Mouse (Mus musculus): Measurements from ENCODE around the gene Lpar3. TPM values are rescaled to one million over a fixed set of nuclear protein-coding genes. Genes with fewer than 3 reads are reported as not detected.
A peak's percentile ranks its signal among the peaks of the same experiment; 100 is the strongest.

The Lpar3 gene
- total RNA-seq, 1 experiment from 2014 or later, result not detected

DNA sequence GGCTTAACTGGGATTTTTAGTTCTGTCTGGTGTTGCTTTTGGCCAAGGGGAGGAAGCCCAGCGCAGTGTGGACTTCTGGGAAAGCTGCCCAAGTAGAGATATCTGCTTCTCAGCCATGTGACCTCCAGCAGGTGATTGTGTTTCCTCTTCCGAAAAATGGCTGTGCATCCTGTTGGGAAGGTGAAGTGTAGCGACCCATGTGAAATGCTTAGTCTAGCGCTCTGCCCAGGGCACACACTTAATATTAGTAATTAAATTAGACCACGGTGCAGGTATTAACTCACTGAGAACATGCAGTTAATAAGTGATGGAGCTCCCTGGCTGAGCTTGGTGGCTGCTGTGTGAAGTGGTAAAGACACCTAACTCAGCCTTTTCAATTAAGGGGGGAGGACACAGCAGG lies 16.9 kb downstream of the Lpar3 start:
- no peak for ATAC-seq (replicated peaks in 1 of 2; ENCODE audit: insufficient read depth in 1 of 2, low FRiP score in 2 of 2, low TSS enrichment in 1 of 2, low read depth in 1 of 2, poor library complexity in 2 of 2, severe bottlenecking in 2 of 2)

GRCm38 (mm10) chr3:146244630-146245029 lies 23.9 kb downstream of the Lpar3 start:
- no peak for ATAC-seq (replicated peaks in 1 of 2; ENCODE audit: insufficient read depth in 1 of 2, low FRiP score in 2 of 2, low TSS enrichment in 1 of 2, low read depth in 1 of 2, poor library complexity in 2 of 2, severe bottlenecking in 2 of 2)

DNA sequence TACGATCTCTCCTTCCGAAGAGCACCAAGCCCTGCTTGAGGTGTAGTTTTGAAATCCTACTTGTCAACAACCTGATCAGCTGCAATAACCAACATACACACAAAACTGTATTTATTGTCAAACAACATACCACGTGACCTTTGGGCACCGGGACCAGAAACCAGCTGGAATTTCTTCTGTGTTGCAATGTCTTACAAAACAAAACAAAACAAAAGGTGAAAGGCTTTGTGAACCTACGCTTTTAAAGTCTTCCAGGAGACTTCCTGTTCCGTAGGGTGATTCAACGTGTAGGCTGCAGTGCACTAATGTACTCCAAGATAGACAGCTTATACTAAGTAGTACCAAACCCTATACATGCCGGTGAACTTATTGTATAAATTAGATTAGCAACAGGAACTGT lies 25.8 kb downstream of the Lpar3 start:
- ATAC-seq (replicated peaks in 1 of 2; ENCODE audit: insufficient read depth in 1 of 2, low FRiP score in 2 of 2, low TSS enrichment in 1 of 2, low read depth in 1 of 2, poor library complexity in 2 of 2, severe bottlenecking in 2 of 2), result no peak

DNA sequence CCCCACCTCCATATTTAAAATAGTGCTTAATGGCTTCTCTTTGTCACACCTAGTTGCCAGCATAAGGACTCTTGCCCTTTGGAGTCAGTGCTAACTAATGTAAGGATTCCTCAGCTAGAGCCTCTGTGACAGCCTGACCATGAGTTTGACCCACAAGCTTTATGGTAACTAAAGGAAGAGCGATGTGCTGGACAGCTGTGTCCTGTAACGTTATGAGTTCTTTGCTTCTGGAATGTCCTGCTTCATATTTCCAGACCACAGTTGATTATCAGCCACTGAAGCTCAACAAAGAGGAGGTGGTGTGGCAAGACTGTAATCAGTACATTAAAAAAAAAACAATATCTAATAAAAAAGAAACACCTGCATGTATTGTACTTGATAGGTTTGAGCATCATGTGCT lies 26.2 kb downstream of the Lpar3 start:
- ATAC-seq (replicated peaks in 1 of 2; ENCODE audit: insufficient read depth in 1 of 2, low FRiP score in 2 of 2, low TSS enrichment in 1 of 2, low read depth in 1 of 2, poor library complexity in 2 of 2, severe bottlenecking in 2 of 2), result no peak

GRCm38 (mm10) chr3:146249895-146250294 lies 29.1 kb downstream of the Lpar3 start:
- ATAC-seq (replicated peaks in 1 of 2; ENCODE audit: insufficient read depth in 1 of 2, low FRiP score in 2 of 2, low TSS enrichment in 1 of 2, low read depth in 1 of 2, poor library complexity in 2 of 2, severe bottlenecking in 2 of 2), result no peak

GRCm38 (mm10) chr3:146251771-146252170 lies 31.0 kb downstream of the Lpar3 start:
- no peak for ATAC-seq (replicated peaks in 1 of 2; ENCODE audit: insufficient read depth in 1 of 2, low FRiP score in 2 of 2, low TSS enrichment in 1 of 2, low read depth in 1 of 2, poor library complexity in 2 of 2, severe bottlenecking in 2 of 2)

DNA sequence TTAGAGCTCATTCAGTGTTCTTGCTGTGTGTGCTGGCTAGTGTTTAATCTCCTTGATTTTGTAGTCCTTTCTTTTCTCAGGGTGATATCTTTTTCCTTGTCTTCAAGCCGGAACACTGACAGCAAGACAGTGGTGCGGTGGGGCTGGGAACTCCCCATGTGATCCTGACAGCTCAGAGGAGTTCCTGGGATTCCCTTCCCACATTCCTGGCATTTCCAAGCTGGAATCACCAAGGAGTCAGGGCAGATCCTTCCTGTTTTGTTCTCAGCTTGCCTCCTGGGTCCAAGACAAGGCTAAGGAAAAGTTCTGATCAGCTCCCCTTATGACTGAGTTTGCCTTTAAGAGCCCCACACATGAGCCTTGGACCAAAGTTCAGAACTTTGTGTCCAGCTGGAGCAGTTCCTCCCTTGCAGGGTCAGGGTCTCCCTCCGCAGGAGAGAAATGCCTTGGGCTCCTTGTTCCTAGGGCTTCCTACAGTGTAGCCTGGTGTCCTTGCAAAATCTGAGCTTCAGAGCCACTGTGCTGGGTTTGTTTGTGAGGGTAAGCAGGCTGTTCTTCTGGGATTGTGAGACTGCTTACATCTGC lies 33.1 kb downstream of the Lpar3 start:
- ATAC-seq (replicated peaks in 1 of 2; ENCODE audit: insufficient read depth in 1 of 2, low FRiP score in 2 of 2, low TSS enrichment in 1 of 2, low read depth in 1 of 2, poor library complexity in 2 of 2, severe bottlenecking in 2 of 2), result no peak

GRCm38 (mm10) chr3:146255123-146255522 lies 34.4 kb downstream of the Lpar3 start:
- ATAC-seq (replicated peaks in 1 of 2; ENCODE audit: insufficient read depth in 1 of 2, low FRiP score in 2 of 2, low TSS enrichment in 1 of 2, low read depth in 1 of 2, poor library complexity in 2 of 2, severe bottlenecking in 2 of 2), result no peak

- peak; percentile 49 to 68; a peak in 2 of 4 replicates for ATAC-seq (replicated peaks in 1 of 2; ENCODE audit: insufficient read depth in 1 of 2, low FRiP score in 2 of 2, low TSS enrichment in 1 of 2, low read depth in 1 of 2, poor library complexity in 2 of 2, severe bottlenecking in 2 of 2)
Observed at GRCm38 (mm10) chr3:146257483-146258122, 36.8 kb downstream of the Lpar3 start.

- no peak for ATAC-seq (replicated peaks in 1 of 2; ENCODE audit: insufficient read depth in 1 of 2, low FRiP score in 2 of 2, low TSS enrichment in 1 of 2, low read depth in 1 of 2, poor library complexity in 2 of 2, severe bottlenecking in 2 of 2)
Observed at GRCm38 (mm10) chr3:146260203-146260602, 39.4 kb downstream of the Lpar3 start.

- no peak for ATAC-seq (replicated peaks in 1 of 2; ENCODE audit: insufficient read depth in 1 of 2, low FRiP score in 2 of 2, low TSS enrichment in 1 of 2, low read depth in 1 of 2, poor library complexity in 2 of 2, severe bottlenecking in 2 of 2)
Observed at GRCm38 (mm10) chr3:146260845-146261244, 40.1 kb downstream of the Lpar3 start.

DNA sequence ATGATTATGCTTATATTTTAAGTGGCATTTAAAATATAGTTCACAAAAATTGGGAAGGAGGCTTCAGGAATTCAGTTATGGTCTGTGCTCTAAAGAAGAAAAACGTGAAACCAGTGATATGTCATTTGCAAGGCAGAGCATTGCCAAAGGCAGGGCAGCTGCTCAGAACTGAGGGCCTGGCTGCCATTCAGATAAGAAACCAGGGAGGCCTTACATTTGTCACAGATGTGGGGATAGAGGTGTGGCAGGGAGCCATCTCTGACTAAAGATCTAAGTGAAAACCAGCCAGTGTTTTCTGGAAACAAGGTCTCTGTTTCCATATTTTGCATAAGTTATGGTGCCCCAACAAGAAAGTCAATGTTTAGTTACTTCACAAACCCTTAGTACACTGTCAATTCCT lies 41.8 kb downstream of the Lpar3 start:
- no peak for ATAC-seq (replicated peaks in 1 of 2; ENCODE audit: insufficient read depth in 1 of 2, low FRiP score in 2 of 2, low TSS enrichment in 1 of 2, low read depth in 1 of 2, poor library complexity in 2 of 2, severe bottlenecking in 2 of 2)

DNA sequence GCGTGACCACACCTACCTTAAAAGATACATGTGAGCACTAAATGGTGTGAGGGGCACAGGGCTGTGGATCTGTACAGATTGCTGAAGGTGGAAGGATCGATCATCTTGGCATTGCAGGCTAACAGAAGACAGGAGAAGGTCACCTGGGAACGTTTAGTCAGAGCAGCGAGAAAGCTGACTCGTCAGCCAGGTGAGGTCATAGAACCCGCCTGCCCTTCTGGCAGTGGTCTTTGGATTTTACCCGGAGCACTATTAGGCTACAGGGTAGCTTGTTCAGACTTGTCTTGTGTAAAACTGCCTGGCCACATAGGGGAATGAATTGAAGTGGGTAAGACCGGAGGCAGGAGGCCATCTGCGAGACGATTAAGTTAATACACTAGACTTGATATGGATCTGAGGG lies 43.4 kb downstream of the Lpar3 start:
- ATAC-seq (replicated peaks in 1 of 2; ENCODE audit: insufficient read depth in 1 of 2, low FRiP score in 2 of 2, low TSS enrichment in 1 of 2, low read depth in 1 of 2, poor library complexity in 2 of 2, severe bottlenecking in 2 of 2), result no peak

DNA sequence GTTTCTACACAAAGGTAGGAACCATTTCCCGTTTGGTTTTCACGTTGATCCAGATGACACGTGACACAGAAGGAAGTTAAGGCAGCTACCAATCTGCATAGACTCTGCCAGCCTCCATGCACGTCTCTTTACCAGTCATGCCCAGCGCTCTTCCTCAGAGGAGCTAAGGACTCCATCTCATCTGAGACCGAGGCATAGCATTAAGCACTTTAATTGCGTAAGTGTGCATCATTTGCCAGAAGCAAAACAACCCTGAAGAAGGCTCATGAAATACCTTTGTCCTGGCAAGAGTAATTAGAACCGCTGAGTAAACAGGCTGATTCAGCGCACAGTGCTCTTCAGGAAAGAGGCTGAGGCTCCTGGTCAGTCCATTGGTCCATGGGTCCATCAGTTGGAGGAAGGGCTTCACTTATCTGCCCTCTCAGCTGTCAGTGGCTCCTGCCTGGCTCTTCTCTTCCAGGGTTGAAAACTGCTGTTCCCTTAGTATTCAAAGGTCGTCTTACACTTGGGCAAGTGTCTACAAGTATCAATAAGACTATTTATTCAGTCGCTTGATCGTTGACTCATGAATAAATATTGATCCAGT lies 44.9 kb downstream of the Lpar3 start:
- ATAC-seq (replicated peaks in 1 of 2; ENCODE audit: insufficient read depth in 1 of 2, low FRiP score in 2 of 2, low TSS enrichment in 1 of 2, low read depth in 1 of 2, poor library complexity in 2 of 2, severe bottlenecking in 2 of 2), result no peak

DNA sequence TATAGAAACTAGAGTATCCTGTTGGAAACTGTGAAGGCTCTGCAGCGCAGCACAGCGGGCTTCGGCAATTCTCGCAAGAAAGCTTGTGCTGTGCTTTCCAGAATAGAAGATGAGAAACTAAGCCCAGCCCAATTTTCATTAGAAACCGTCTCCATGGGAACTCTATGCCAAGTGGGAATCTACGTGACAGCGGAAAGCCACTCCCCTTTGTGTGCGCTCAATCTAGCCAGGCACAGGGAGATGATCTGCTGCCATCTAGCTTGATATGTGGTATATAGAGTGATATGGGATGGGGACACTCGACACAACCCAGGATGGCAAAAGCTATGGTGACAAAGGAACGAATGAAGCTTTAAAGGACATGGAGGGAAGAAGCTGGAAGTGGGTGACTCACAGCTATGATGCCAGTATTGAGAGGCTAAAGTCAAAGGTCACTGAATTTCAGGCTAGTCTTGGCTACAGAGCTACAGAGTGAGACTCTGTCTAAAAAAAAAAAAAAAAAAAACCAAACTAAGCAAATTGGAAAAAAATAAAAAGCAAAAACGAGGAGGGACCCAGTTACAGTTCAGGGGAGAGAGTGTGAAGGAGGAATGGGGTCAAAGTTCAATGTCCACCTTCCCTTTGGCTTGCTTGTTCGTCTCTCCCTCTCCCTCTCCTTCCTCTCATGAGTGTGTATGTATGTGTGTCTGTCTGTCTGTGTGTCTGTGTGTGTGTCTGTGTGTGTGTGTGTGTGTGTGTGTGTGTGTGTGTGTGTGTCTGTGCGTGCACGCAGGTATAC lies 47.5 kb downstream of the Lpar3 start:
- ATAC-seq (replicated peaks in 1 of 2; ENCODE audit: insufficient read depth in 1 of 2, low FRiP score in 2 of 2, low TSS enrichment in 1 of 2, low read depth in 1 of 2, poor library complexity in 2 of 2, severe bottlenecking in 2 of 2), result no peak

DNA sequence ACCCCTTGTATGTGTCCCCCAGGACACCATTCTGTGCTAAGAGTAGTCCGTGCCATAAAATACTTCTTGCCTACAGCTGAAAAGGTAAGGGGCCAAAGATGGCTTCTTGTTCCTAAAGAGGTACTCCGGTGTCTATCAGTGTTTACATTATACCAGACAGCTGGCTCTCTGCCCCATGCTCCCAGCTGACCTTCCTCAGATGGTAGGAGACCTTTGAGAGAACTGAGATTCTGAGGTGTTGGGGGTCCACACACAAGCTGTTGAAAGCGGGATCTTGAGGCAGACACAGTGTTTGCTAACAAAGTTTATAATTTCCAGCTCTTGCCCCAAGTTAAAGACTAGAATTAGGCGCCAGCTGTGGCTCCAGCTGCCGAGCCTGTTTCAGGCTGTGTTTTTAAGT lies 53.7 kb downstream of the Lpar3 start:
- no peak for ATAC-seq (replicated peaks in 1 of 2; ENCODE audit: insufficient read depth in 1 of 2, low FRiP score in 2 of 2, low TSS enrichment in 1 of 2, low read depth in 1 of 2, poor library complexity in 2 of 2, severe bottlenecking in 2 of 2)

- ATAC-seq (replicated peaks in 1 of 2; ENCODE audit: insufficient read depth in 1 of 2, low FRiP score in 2 of 2, low TSS enrichment in 1 of 2, low read depth in 1 of 2, poor library complexity in 2 of 2, severe bottlenecking in 2 of 2), result peak; percentile 42 to 61; a peak in 3 of 4 replicates
Observed at GRCm38 (mm10) chr3:146275360-146276025, 54.7 kb downstream of the Lpar3 start.

DNA sequence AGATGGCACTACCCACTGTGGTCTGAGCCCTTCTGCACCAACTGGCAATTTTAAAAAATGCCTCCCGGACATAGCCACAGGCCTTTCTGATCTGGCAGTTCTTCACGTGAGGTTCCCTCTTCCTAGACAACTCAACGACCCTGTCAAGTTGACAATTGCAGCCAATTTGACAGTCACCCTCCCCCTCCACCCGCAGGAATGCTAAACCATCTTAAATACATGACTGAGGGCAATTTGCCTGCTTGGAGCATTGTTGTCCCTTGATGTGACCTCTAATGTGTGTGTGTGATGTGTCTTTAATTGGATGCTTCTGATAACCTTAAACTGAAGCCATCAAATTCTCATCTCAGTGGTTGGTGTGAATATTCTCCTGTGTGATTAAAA lies 55.3 kb downstream of the Lpar3 start:
- ATAC-seq (replicated peaks in 1 of 2; ENCODE audit: insufficient read depth in 1 of 2, low FRiP score in 2 of 2, low TSS enrichment in 1 of 2, low read depth in 1 of 2, poor library complexity in 2 of 2, severe bottlenecking in 2 of 2), result no peak

Data from hematopoietic stem cell, adult 5-6 weeks (primary cell).